Mouse (Mus musculus) A20 (cell line): Measurements from ENCODE around the gene Rasa4.
"Not testable (repeated sequence)": the region's sequence is repeated elsewhere in the genome, so short reads cannot be mapped to it uniquely, and the experiment has no call there.

Source experiments
- DNase-seq: peaks from one replicate; pipeline ENCODE4 v3.0.0-alpha.2; 2011; ENCODE audit warnings: low read depth, low spot score

Rasa4 gene

DNA sequence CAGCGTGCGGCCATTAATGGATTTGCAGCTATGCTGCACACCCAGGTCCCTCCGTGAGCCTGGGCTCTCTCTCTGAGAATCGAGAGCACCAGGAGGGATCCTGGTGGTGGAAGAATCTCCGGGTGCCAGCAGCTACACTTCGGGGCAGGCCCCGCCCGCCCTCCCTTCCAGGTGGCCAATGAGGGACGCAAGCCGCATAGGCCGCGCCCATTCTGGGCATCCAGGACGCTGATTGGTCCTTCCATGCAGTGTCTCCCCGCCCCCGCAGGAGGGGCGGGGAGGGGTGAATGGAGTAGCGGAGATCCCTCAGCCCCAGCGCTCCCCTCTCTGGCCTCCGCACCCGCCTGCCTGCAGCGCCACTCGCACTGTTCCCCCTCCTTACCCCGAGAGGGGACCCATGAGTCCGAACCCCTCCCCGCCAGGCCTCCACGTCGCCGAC, at the start of gene Rasa4:
TSS of gene Rasa4 (plus strand) at position 248 of the 439 bp plus-strand sequence.
- DNase-seq: peak; percentile 94

DNA sequence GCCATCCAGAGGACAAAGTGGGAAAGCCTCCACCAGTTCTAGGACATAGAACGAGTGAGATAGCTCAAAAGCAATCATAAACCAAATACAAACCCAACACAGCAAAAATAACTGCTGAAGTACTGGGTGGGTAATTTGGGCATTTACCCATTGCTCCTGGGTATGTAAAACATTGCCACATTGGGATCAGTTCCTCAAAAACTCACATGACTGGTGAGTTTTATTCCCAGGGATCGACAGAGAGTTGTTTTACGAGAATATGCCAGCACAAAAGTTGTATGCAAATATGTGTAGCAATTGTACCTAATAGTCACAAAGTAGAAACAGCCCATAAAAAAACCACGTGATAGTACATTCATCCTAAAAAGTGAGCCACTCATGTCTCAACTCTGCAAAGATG, 48.8 kb upstream of the Rasa4 start:
- DNase-seq: peak; percentile 22

DNA sequence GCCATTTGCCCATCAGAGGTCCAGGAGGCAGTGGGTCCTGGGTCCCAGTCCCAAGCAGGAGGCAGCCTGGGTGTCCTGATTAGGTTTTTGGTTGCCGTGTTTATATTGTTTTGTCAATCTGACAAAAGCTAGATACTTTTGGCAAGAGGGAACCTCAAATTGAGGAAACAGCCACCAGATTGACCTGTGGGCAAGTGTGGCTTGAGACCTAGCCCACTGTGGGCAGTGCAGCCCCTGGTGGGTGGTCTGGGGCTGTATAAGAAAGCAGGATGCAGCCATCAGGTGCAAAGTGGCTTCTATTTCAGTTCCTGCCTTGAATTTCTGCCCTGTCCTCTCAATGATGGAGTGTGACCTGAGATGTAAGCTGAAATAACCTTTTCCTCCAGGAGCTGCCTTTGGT, 48.4 kb upstream of the Rasa4 start:
- peak; percentile 48 for DNase-seq

DNA sequence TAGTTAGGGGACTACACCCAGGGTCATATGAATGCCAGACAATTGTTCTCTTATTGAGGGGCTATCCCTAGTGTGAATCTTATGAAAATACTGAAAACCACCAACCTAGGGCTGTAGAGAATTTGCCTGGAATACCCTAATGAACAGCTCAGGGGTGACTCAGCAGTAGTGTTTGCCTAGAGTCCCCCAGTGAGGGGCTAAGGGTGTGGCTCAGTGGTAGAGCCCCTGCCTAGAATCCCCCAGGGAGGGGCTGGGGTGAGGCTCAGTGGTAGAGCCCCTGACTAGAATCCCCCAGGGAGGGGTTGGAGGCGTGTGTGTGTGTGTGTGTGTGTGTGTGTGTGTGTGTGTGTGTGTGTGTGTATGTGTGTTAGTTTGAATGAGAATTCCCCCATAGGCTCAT, 47.0 kb upstream of the Rasa4 start:
- no peak for DNase-seq

DNA sequence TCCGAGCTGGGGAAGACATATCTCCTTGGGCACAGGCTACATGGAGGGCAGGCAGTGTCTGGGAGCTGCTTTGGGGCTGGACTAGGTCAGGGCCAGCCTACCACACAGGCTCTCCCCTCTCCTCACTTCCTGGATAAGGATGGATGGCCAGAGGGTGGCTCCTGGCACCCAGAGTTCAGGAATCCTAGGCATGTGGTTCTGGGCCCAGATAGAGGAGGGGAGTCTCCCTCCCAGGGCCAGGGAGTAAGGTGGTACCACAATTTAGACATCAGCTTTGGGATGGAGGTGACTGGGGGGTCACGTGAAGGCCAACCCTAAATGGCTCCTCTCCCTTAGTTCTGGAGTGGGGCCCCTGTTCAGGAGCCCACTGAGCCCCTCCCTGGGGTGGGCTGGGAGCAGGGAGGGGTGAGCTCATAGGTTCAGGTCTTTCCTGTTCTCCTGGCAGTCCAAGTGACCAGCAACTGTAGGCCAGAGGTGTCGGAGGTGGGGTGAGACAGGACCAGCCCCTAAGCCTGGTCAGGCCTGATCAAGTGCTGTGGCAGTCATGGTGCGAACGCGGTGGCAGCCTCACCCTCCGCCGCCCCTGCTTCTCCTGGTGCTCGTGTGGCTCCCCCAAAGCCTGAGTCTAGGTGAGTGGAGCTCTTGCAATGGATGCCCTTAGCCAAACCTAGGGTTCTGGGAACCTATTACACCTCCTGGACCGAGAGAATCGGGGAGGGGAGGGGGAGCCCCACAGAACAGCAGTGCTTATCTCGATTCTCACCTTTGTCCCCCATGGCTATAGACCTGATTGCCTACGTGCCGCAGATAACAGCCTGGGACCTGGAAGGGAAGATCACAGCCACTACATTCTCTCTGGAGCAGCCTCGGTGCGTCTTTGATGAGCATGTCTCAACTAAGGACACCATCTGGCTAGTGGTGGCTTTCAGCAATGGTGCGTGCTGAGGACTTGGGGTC, 45.2 kb upstream of the Rasa4 start, which contains the start of gene Upk3b:
TSS of gene Upk3b (plus strand) at position 239 of the 957 bp plus-strand sequence.
- no peak for DNase-seq

DNA sequence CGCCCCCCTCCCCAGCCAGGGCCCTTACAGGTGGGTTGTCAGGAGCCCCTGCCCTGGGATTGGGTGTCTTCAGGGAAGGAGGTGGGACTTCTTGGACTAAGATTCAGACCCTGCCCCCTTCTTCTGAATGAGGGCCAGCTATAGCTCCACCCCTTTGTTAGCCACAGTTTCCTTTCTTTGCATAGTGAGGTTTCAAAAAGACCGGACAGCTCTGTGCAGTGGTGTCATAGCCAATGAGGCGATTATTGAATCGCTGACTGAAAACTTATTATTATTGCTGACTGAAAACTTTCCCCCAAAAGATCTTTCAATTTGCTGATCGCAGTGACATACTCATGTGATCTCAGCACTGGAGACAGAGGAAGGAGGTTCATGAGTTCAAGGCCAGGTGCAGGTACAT, 43.5 kb upstream of the Rasa4 start:
- peak; percentile 55 for DNase-seq

DNA sequence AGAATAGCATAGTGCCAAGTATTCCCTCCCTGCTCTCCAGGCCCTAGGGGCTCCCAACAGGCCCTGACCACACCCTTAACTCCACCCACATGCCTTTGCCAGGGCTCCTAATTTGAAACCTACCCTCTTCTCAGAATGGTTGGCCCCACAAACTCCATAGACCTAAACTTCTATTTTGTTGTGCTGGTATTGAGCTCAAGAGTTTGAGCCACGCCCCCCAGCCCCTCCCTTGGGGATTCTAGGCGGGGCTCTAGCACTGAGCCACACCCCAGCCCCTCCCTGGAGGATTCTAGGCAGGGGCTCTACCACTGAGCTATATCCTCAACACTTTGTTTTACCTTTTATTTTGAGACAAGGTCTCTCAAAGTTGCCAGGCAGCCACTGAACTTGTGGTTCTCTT, 42.5 kb upstream of the Rasa4 start:
- DNase-seq: peak; percentile 40

DNA sequence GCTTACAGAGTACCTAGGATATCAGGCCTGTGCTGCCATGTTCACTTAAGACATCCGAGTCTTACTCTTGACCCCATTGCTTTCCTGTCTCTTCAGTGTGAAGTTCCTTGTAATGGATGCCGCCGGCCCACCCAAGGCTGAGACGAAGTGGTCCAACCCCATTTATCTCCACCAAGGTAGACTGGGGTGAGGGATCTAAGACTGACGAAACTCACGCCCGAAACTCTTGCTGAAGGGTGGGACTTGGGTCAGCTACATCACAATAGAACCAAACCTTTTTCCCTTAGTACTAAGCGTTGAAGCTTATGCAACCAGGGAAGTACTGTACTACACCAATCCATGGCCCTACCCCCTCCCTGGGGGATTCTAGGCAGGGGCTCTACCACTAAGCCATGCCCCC, 42.0 kb upstream of the Rasa4 start:
- no peak for DNase-seq

DNA sequence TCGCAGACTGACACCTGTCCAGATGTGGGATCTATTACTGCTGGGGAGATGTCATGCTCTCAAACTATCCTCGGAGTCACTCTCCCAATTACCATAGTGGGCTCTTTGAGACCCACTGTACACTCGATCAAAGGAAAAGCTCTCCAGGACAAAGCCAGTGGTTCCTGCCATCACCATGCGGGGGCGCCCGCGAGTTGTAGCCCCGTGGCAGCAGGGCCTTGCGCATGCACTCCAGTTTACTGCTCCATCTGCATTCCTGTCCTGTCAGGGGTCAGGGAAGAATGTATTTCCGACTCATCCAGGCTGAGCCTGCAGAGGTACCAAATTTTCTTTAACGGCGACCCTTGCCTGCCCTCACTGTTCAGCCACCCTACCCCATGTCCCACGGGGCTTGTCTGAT, 38.9 kb upstream of the Rasa4 start:
- DNase-seq: no peak

DNA sequence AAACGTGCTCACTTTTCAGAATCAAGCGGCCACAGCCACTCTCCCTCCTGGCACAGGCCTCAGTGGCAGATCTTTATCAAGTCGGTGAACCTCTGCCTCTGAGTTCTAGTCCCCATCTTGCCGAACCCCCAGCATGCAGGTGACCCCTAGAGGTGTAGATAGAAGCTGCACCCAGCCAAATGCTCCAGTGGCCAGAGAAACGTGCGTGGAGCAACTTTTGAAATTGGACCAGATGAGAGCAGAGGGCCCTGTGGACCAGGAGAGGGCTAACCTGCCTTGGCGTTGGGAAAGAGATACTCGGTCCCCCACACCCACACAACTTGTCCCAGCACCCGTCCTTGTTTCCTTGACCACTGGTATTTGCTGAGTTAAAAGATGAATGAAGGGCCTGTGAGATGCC, 38.3 kb upstream of the Rasa4 start:
- peak; percentile 64 for DNase-seq

DNA sequence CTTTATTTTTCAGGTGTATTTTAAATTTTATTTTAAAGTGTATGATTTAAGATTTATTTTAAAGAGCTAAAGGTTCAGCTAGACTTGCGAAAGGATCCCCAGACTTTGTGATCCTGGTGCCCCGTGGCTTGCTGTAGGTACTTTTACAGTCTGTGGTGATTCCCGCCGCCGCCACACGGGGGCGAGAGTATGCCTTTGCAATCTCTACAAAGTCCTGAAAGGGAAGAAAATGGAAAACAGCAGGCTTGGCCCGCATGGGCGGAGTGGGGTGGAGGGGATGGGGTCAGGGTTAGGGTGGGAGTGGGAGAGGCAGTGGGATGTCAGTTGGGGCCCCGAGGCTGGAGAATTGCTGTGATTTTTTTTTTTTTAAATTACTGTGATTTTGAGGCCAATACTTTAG, 37.7 kb upstream of the Rasa4 start:
- peak; percentile 74 for DNase-seq

DNA sequence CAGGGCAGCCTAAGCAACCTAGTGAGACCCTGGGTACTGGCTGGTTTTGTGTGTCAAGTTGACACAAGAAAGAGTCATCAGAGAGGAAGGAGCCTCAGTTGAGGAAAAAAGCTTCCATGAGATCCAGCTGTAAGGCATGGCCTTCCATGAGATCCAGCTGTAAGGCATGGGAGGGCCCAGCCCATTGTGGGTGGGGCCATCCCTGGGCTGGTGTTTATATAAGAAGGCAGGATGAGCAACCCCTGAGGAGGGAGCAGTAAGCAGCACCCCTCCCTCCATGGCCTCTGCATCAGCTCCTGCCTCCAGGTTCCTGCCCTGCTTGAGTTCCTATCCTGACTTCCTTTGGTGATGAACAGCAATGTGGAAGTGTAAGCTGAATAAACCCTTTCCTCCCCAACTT, 35.2 kb upstream of the Rasa4 start:
- DNase-seq: not testable (repeated sequence)

DNA sequence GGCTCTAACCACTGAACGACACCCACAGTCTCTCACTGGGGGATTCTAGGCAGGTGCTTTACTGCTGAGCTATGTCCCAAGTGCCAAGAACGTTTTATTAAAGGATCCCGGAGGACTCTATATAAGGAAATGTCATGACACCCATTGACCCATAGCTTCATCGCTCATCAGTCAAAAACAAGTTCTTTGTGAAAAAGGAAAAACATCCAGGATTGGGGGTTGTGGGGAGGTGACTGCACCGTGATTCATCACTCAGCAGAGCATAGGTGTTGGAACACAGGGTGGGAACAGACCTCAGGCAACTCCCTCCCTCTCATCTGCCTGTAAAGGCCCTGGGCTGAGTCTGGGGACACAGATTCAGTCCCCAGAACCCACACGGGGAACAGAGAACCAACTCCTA, 33.8 kb upstream of the Rasa4 start:
- no peak for DNase-seq

DNA sequence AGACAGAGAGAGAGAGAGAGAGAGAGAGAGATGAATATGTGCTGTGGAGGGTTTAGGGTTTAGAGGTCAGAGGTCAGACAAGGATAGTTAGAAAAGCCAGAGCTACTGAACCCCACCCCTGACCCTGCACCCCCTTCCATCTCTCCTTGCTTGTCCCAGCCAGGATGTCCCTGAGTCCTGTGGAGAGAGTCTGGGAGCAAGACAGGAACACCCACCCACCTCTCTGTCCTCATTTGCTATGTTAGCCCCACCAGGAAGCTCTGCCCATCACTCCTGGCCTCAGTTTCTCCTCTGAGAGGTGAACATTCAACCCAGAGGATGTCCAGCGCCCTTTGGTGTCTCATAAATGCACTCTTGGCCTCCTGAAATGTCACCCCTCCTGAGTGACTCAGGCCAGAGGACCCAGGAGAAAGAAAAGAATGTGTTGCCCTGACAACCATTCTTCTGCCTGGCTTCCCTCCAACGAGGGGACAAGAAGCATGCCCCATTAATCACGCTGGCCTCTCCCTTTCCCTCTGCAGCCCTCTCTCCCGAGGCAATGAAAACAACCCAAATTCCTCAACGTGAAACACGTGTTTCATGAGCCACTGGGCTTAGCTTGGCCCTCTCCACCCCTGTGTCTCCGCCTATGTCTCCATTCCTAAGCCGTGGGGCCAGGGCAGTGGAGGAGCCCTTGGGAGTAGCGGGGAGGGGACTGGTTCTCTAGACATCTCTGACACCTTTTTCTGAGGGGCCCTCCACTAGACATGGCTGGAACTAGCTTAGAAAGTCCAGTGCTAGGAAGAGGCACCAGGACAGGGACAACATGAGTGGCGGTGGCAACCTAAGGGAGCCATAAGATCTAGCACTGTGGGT, 32.3 kb upstream of the Rasa4 start:
- DNase-seq: no peak

DNA sequence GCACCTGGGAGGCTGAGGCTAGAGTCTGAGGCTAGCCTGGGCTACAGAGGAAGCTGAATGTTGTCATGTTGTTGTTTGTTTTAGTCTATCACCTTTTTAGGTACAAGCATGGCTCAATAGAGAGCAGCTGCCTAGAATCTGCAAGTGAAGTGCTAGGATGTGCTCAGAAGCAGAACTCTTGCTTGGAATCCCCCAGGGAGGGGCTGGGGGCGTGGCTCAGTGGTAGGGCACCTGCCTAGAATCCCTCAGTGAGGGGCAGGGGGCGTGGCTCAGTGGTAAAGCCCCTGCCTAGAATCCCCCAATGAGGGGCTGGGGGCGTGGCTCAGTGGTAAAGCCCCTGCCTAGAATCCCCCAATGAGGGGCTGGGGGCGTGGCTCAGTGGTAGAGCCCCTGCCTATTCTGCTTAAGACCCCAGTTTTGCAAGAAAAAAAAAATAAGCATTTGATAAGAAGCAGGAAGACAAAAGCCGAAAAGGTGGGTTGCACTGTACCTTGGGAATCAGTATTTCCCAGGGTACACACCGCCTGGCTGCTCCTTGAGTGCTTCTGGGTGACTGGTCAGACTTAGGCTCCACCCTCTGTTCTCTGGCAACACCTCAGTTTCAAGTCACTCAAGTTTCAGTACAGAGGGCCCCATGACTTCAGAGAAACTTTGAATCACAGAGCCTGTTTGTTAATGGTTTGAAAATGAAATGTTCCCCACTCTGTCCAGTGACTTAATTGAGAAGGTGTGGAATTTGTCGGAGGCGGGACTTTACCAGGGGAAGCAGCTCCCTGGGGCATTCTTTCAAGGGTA, 30.7 kb upstream of the Rasa4 start:
- DNase-seq: no peak

DNA sequence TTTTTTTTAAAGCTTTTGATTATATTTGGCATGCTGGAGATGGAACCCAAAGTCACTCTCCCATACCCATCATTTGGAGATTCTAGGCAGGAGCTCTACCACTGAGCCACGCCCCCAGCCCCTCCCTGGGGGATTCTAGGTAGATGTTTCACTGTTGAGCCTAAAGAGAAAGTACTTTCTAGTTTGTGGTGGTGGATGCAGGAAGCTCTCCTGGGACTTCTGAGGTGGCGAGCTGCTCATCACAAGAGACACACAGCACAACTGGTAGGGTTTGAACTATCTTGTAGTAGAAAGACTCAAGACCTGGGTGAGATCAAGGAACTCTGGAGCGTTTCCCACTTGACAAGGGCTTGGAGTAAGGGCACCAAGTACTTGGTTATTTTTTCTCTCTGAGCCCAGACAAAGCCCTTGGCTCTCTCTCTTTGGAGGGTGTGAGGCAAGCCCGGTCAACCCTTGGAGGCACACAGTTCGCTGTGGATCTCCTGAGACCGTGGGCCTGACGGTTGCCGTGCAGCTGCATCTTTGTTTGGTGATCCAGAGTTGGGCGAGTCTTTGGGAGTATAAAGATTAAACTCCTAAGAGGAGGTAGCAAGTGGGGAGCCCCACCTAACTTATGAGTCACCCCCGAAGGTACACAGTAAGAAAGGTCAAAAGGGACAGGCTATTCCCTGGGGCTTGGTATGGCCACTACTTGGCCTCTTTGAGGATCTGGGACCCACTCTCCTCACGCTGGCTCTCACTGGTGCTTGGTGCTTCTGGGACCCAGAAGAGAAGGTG, 29.2 kb upstream of the Rasa4 start, which contains the start of gene Upk3bl:
TSS of gene Upk3bl (plus strand) at position 192 of the 777 bp plus-strand sequence.
- no peak for DNase-seq

DNA sequence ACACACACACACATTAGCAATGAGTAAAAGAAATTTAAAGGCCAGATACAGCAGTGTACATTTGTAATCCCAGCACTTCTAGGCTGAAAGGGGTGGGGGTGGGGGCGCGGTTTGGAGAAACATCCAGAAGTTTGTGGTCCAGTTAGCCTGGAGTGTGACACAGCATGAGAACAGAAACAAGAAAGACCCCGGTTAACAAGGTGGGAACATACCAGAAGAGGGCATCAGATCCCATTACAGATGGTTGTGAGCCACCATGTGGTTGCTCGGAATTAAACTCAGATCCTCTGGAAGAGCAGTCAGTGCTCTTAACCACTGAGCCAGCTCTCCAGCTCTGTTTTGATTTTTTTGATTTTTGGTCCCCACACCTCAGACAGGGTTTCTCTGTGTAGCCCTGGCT, 27.7 kb upstream of the Rasa4 start:
- no peak for DNase-seq

DNA sequence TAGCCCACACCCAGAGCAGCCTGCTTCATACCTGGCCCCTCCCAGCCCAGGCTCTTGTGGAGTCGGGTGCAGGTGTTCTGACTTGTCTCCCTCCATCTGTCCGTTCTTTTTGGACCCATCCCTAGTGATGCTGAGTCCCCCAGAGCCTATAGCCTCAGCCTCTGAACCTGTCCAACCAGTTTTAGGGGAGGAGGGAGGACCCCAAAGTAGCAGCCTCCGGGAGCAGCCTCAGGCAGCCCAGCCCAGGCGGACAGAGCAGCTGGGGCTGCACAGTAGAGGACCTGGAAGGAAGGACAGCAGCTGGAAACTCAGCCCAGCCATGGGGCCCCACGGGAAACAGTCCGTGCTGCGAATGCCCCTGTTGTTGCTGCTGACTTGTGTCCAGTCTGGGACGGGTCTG, 26.6 kb upstream of the Rasa4 start:
- no peak for DNase-seq

DNA sequence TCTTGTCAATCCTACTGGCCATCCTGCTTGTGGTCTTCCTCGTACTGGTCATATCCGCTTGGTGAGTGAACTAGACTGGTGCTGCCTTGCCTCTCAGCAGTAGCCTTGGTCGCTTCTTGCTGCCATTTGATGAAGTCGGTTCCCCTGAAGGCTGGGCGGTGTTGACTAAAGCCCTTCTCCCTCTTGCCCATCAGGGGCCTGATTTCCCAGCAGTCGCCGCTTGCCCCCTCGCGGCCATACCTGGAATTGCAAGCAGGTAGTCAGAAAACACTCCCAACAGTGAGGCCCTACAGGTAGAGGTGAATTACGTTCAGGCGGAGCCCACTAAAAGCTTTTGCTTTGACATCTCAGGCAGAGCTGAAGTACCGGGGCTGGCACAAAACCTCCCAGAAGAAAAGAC, 22.1 kb upstream of the Rasa4 start:
- DNase-seq: peak; percentile 79

DNA sequence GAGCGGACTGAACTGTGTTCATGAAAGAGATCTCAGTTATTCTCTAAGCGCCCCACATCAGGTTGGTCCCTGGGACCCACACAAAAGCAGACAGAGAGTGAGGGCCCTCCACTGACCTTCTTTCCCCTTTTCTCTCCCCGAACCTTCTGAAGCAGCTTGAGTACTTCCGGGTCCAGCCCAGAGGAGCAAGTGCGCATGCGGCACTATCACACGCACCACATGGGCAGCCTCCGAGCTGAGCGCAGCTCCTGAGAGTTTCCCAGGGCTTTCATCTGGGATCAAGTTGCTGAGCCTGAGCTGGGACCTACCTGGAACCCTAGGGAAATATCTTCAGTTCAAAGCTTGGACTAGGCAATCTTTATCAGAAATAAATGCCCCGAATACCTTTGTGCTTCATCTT, 19.8 kb upstream of the Rasa4 start:
- DNase-seq: no peak
